Mouse (Mus musculus) CD4-positive, CD25-positive, alpha-beta regulatory T cell (primary cell): ENCODE results near the gene Ints11. TPM values are rescaled to one million over a fixed set of nuclear protein-coding genes. Genes with fewer than 3 reads are reported as not detected.

Source experiments
- polyA plus RNA-seq: library from polyadenylated mRNA; unstranded; fragments of 100-300 nt; shearing (Covaris generic); gene quantifications from one replicate; pipeline ENCODE4 v1.2.1, GENCODE M21; 2017

Gene Ints11
- 118 TPM for polyA plus RNA-seq

GRCm38 (mm10) chr4:155869317-155870033 lies at the start of gene Ints11, which contains the start of gene Cptp:
Ints11 (plus strand) TSS chr4:155869546.
Cptp (minus strand) TSS chr4:155869440.

DNA sequence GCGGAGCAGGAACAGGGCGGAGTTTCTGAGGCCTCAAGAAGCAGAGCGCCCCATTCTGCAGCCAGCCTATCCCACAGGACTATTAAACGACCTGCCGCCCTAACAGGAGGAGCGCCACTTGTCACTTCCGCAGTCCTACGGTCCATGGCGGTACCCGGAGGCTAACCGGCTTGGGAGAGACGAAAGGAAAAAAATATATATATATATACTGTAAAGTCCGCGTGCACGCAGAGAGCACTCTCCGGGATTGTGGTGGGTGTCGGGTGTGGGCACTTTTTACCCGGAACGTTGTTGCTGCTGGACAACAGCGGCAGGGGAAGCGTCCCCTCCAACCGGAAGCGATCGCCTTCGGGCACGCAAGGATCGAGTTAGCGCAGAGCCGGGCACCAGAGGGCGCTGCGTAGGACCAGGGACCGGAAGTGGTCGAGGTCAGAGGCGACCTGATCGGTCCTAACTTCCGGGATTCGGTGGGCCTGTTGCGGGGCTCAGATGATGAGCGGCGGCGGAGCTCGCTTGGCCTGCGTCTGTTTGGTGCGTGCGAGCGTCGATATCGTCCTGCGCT lies 38.1 kb upstream of the Ints11 start, which contains the start of gene Aurkaip1:
Gene Aurkaip1, plus strand, starts transcription at position 68 of the 562 bp plus-strand sequence.

GRCm38 (mm10) chr4:155839483-155839910 lies 29.8 kb upstream of the Ints11 start, which contains the start of gene Mxra8:
Mxra8 (plus strand) TSS chr4:155839680.

DNA sequence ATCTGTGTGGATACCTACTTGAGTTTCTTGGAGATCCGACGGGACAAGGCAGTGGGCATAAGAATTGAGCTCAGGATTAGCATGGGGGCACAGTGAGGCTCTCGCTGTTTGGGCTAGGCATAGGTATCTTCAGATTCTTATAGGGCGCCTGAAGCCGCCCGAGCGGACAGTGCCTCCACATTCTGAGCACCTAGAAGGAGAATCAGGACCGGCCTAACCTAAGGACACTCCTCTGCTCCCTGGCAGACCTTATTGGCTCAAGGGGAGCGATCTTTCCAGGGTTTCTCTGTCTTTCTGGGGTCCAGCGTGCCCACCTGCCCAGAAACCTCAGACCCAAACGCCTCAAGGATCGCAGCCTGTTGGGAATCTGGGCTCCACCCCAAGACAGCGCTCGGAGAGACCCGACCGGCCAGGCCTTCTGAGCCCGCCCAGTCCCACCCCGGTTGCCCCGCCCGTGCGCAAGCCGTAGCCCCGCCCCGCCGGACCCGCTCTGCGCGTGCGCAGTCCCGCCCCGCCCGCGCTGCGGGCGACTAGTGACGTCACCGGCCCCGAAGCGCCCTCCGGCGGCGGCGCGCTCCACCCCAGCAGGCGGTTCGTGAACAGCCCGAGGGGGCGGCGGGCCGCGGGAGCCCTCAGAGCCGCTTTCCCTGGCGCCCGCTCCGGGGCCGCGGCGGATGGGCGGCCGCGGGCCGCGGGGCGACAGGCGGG lies 22.3 kb upstream of the Ints11 start, which contains the start of gene Dvl1:
Gene Dvl1, plus strand, starts transcription at position 532 of the 708 bp plus-strand sequence.

DNA sequence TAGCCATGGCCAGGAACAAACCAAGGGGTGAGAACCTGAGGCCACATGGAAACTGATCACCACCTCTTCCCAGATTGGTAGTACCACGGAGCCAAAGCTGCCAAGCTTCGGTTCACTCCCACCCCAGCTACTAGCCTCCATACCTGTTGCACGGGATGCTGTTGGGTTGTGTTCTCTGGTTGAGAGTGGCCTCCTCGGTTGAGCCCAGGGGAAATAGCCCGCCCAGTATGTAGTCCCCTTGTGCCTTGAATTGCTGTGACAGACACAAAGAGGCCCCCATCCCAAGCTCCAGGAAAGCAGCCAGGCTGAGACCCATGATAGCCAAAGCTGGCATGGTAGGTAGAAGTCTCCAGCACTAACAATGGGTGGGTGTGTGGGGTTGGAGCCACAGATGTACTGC lies 6.3 kb upstream of the Ints11 start, which contains the start of gene Tas1r3:
Gene Tas1r3, minus strand, starts transcription at position 362 of the 400 bp plus-strand sequence.

GRCm38 (mm10) chr4:155891551-155892001 lies 22.2 kb downstream of the Ints11 start, which contains the start of the genes Pusl1 and Acap3:
Pusl1 (minus strand) TSS chr4:155891781.
Acap3 (plus strand) TSS chr4:155891822.

Other genes with a start within 250 kb of the Ints11 start
- gene Cdk11b, start 244.7 kb upstream of the Ints11 start, polyA plus RNA-seq: 161 TPM
- not detected for gene Gm10563, start 224.1 kb upstream of the Ints11 start, polyA plus RNA-seq
- 0.23 TPM for gene Mmp23, start 216.2 kb upstream of the Ints11 start, polyA plus RNA-seq
- gene Mib2, start 200.3 kb upstream of the Ints11 start, polyA plus RNA-seq: 41.7 TPM
- gene Fndc10, start 175.2 kb upstream of the Ints11 start, polyA plus RNA-seq: 14.9 TPM
- gene Ssu72, start 164.7 kb upstream of the Ints11 start, polyA plus RNA-seq: 178 TPM
- 0.75 TPM for gene Tmem240, start 134.7 kb upstream of the Ints11 start, polyA plus RNA-seq
- 98.2 TPM for gene Atad3a, start 108.5 kb upstream of the Ints11 start, polyA plus RNA-seq
- 0.35 TPM for gene Vwa1, start 94.8 kb upstream of the Ints11 start, polyA plus RNA-seq
- gene Tmem88b, start 83.7 kb upstream of the Ints11 start, polyA plus RNA-seq: 0.05 TPM
- gene Ankrd65, start 79.1 kb upstream of the Ints11 start, polyA plus RNA-seq: 0.20 TPM
- 121 TPM for gene Mrpl20, start 66.7 kb upstream of the Ints11 start, polyA plus RNA-seq
- 291 TPM for gene Ccnl2, start 57.1 kb upstream of the Ints11 start, polyA plus RNA-seq
- 187 TPM for gene Aurkaip1, start 38.3 kb upstream of the Ints11 start, polyA plus RNA-seq
- gene Mxra8, start 29.9 kb upstream of the Ints11 start, polyA plus RNA-seq: 4.2 TPM
- 69.5 TPM for gene Dvl1, start 22.1 kb upstream of the Ints11 start, polyA plus RNA-seq
- 1.2 TPM for gene Tas1r3, start 6.2 kb upstream of the Ints11 start, polyA plus RNA-seq
- gene Cptp, start 106 bp upstream of the Ints11 start, polyA plus RNA-seq: 13.6 TPM
- gene Pusl1, start 22.2 kb downstream of the Ints11 start, polyA plus RNA-seq: 37.8 TPM
- 23.0 TPM for gene Acap3, start 22.3 kb downstream of the Ints11 start, polyA plus RNA-seq
- 143 TPM for gene Ube2j2, start 74.3 kb downstream of the Ints11 start, polyA plus RNA-seq
- 16.9 TPM for gene C1qtnf12, start 92.8 kb downstream of the Ints11 start, polyA plus RNA-seq
- gene B3galt6, start 123.1 kb downstream of the Ints11 start, polyA plus RNA-seq: 10.6 TPM
- 491 TPM for gene Sdf4, start 123.3 kb downstream of the Ints11 start, polyA plus RNA-seq
- 804 TPM for gene Tnfrsf4, start 144.3 kb downstream of the Ints11 start, polyA plus RNA-seq
- gene Tnfrsf18, start 156.6 kb downstream of the Ints11 start, polyA plus RNA-seq: 759 TPM
- gene Ttll10, start 189.9 kb downstream of the Ints11 start, polyA plus RNA-seq: 0.54 TPM
- 35.3 TPM for gene 9430015G10Rik, start 240.4 kb downstream of the Ints11 start, polyA plus RNA-seq